Mouse (Mus musculus) c-Kit-positive CD71-positive TER-119-negative erythroid progenitor cells, embryonic 14.5 days (primary cell): ENCODE data around the gene Nop16.

ENCODE experiments used
- DNase-seq: peaks from one replicate; pipeline ENCODE4 v3.0.0-alpha.2; 2013; ENCODE audit warnings: low read depth

The Nop16 gene

GRCm38 (mm10) chr13:54559656-54560055 is 30.2 kb downstream of the Nop16 start:
- DNase-seq = no peak

GRCm38 (mm10) chr13:54557652-54558051 is 32.2 kb downstream of the Nop16 start:
- DNase-seq = no peak

- no peak for DNase-seq
Measured at GRCm38 (mm10) chr13:54556796-54557195, 33.1 kb downstream of the Nop16 start.

GRCm38 (mm10) chr13:54556176-54556575 is 33.7 kb downstream of the Nop16 start:
- no peak for DNase-seq

GRCm38 (mm10) chr13:54548036-54548435 is 41.9 kb downstream of the Nop16 start:
- DNase-seq = no peak
